Mouse (Mus musculus): ENCODE data around the gene Scap. TPM values are rescaled to one million over a fixed set of nuclear protein-coding genes. Genes with fewer than 3 reads are reported as not detected.

Scap gene
- polyA plus RNA-seq (2012; rRNA removed): 36.7 and 42.1 TPM in 2 replicates

GRCm38 (mm10) chr9:110333135-110333895, at the start of gene Scap:
Scap (plus strand) TSS chr9:110333288.
- Histone ChIP-seq H3K4me3 (replicated peaks; ENCODE audit: extremely low read depth, low read depth, low read length) (peak within 1 kb of the TSS; percentile 89), H3K4me1 (ENCODE audit: control insufficient read depth, insufficient read depth, low read length) (peaks cover 8% of the 10 kb centered on the region)
- under 1% methylated on average over 74 of the region's 78 CpGs for WGBS
- peak; percentile 98 for DNase-seq
- no peak for TF ChIP-seq POLR2A (IDR thresholded peaks at IDR 0.05; ENCODE audit: borderline replicate concordance, extremely low read depth, low read depth, low read length)
- peak; percentile 80 for TF ChIP-seq CTCF (IDR thresholded peaks at IDR 0.05; ENCODE audit: insufficient read depth, low read length)

- TF ChIP-seq CTCF (IDR thresholded peaks at IDR 0.05; ENCODE audit: insufficient read depth, low read length) (no peak), POLR2A (IDR thresholded peaks at IDR 0.05; ENCODE audit: borderline replicate concordance, extremely low read depth, low read depth, low read length) (no peak)
- no peak for DNase-seq
- no peaks in the 10 kb centered on the region for H3K4me1 ChIP-seq (ENCODE audit: control insufficient read depth, insufficient read depth, low read length)
- no peak overlapping the region for H3K4me3 ChIP-seq (replicated peaks; ENCODE audit: extremely low read depth, low read depth, low read length)
- 94% methylated on average over 10 of the region's 10 CpGs for WGBS
Observed at GRCm38 (mm10) chr9:110284075-110284697, 48.9 kb upstream of the Scap start.

- TF ChIP-seq CTCF (IDR thresholded peaks at IDR 0.05; ENCODE audit: insufficient read depth, low read length): no peak
- TF ChIP-seq POLR2A (IDR thresholded peaks at IDR 0.05; ENCODE audit: borderline replicate concordance, extremely low read depth, low read depth, low read length): no peak
- H3K4me1 ChIP-seq (ENCODE audit: control insufficient read depth, insufficient read depth, low read length): no peaks in the 10 kb centered on the region
- WGBS: 80% methylated on average over 7 of the region's 7 CpGs
- no peak for DNase-seq
- H3K4me3 ChIP-seq (replicated peaks; ENCODE audit: extremely low read depth, low read depth, low read length): no peak overlapping the region
Observed at GRCm38 (mm10) chr9:110287321-110287924, 45.7 kb upstream of the Scap start.

- 70% methylated on average over 12 of the region's 12 CpGs for WGBS
- Histone ChIP-seq H3K4me1 (ENCODE audit: control insufficient read depth, insufficient read depth, low read length) (no peaks in the 10 kb centered on the region), H3K4me3 (replicated peaks; ENCODE audit: extremely low read depth, low read depth, low read length) (no peak overlapping the region)
- no peak for DNase-seq
- TF ChIP-seq CTCF (IDR thresholded peaks at IDR 0.05; ENCODE audit: insufficient read depth, low read length) (no peak), POLR2A (IDR thresholded peaks at IDR 0.05; ENCODE audit: borderline replicate concordance, extremely low read depth, low read depth, low read length) (no peak)
Observed at GRCm38 (mm10) chr9:110293254-110293718, 39.8 kb upstream of the Scap start.

GRCm38 (mm10) chr9:110293873-110294415, 39.1 kb upstream of the Scap start:
- no peak overlapping the region for H3K4me3 ChIP-seq (replicated peaks; ENCODE audit: extremely low read depth, low read depth, low read length)
- H3K4me1 ChIP-seq (ENCODE audit: control insufficient read depth, insufficient read depth, low read length): no peaks in the 10 kb centered on the region
- TF ChIP-seq POLR2A (IDR thresholded peaks at IDR 0.05; ENCODE audit: borderline replicate concordance, extremely low read depth, low read depth, low read length): no peak
- no peak for TF ChIP-seq CTCF (IDR thresholded peaks at IDR 0.05; ENCODE audit: insufficient read depth, low read length)
- no peak for DNase-seq
- WGBS: 86% methylated on average over 13 of the region's 13 CpGs

GRCm38 (mm10) chr9:110294786-110295185, 38.3 kb upstream of the Scap start:
- DNase-seq: no peak
- Histone ChIP-seq H3K4me3 (replicated peaks; ENCODE audit: extremely low read depth, low read depth, low read length) (no peak overlapping the region), H3K4me1 (ENCODE audit: control insufficient read depth, insufficient read depth, low read length) (no peaks in the 10 kb centered on the region)
- no peak for TF ChIP-seq CTCF (IDR thresholded peaks at IDR 0.05; ENCODE audit: insufficient read depth, low read length)
- no peak for TF ChIP-seq POLR2A (IDR thresholded peaks at IDR 0.05; ENCODE audit: borderline replicate concordance, extremely low read depth, low read depth, low read length)
- WGBS: 39% methylated on average over 3 of the region's 3 CpGs

- TF ChIP-seq CTCF (IDR thresholded peaks at IDR 0.05; ENCODE audit: insufficient read depth, low read length): peak; percentile 85
- TF ChIP-seq POLR2A (IDR thresholded peaks at IDR 0.05; ENCODE audit: borderline replicate concordance, extremely low read depth, low read depth, low read length): no peak
- no peak overlapping the region for H3K4me3 ChIP-seq (replicated peaks; ENCODE audit: extremely low read depth, low read depth, low read length)
- 3% methylated on average over 5 of the region's 5 CpGs for WGBS
- H3K4me1 ChIP-seq (ENCODE audit: control insufficient read depth, insufficient read depth, low read length): no peaks in the 10 kb centered on the region
- peak; percentile 72 for DNase-seq
Observed at GRCm38 (mm10) chr9:110296867-110297627, 36.0 kb upstream of the Scap start.

- TF ChIP-seq CTCF (IDR thresholded peaks at IDR 0.05; ENCODE audit: insufficient read depth, low read length) (no peak), POLR2A (IDR thresholded peaks at IDR 0.05; ENCODE audit: borderline replicate concordance, extremely low read depth, low read depth, low read length) (no peak)
- H3K4me1 ChIP-seq (ENCODE audit: control insufficient read depth, insufficient read depth, low read length): no peaks in the 10 kb centered on the region
- 4% methylated on average over 4 of the region's 4 CpGs for WGBS
- no peak for DNase-seq
- peak overlapping the region; percentile 71 for H3K4me3 ChIP-seq (replicated peaks; ENCODE audit: extremely low read depth, low read depth, low read length)
Observed at GRCm38 (mm10) chr9:110304516-110304915, 28.6 kb upstream of the Scap start.

Measured in lung, adult 2 months (tissue).